Mouse (Mus musculus): Measurements from ENCODE around the gene Vash2. TPM values are rescaled to one million over a fixed set of nuclear protein-coding genes. Genes with fewer than 3 reads are reported as not detected.
"Not testable (repeated sequence)": the region's sequence is repeated elsewhere in the genome, so short reads cannot be mapped to it uniquely, and the experiment has no call there.

Vash2 gene
- total RNA-seq, 2 experiments from 2014 or later = 1.8 to 1.9 TPM

GRCm38 (mm10) chr1:190929010-190929695 lies 49.9 kb downstream of the Vash2 start:
- peak; percentile 45 to 65 for DNase-seq (ENCODE audit: low spot score in 2 of 2)

GRCm38 (mm10) chr1:190928370-190929009 lies 50.6 kb downstream of the Vash2 start:
- intact Hi-C loops (cut with DNase I) = no loop called here
- peak; percentile 98 to 99 for DNase-seq (ENCODE audit: low spot score in 2 of 2)

More at GRCm38 (mm10) chr1:190929010-190929695, 49.9 kb downstream of the Vash2 start:
- intact Hi-C loops (cut with DNase I) = no loop called here

GRCm38 (mm10) chr1:190927751-190928369 lies 51.2 kb downstream of the Vash2 start:
- intact Hi-C loops (cut with DNase I) = no loop called here
- no peak for DNase-seq (ENCODE audit: low spot score in 2 of 2)

GRCm38 (mm10) chr1:190927311-190927710 lies 51.8 kb downstream of the Vash2 start:
- DNase-seq (ENCODE audit: low spot score in 2 of 2) = no peak
- intact Hi-C loops (cut with DNase I) = no loop called here

- intact Hi-C loops (cut with DNase I); DNase-seq (ENCODE audit: low spot score in 2 of 2): not testable (repeated sequence)
Observed at GRCm38 (mm10) chr1:190924812-190925211, 54.3 kb downstream of the Vash2 start, which contains the start of gene Angel2. Gene Angel2, plus strand, starts transcription at chr1:190925112.

- no peak for DNase-seq (ENCODE audit: low spot score in 2 of 2)
- intact Hi-C loops (cut with DNase I) = no loop called here
Observed at GRCm38 (mm10) chr1:190919725-190920469, 59.2 kb downstream of the Vash2 start.

GRCm38 (mm10) chr1:190918938-190919337 lies 60.2 kb downstream of the Vash2 start:
- intact Hi-C loops (cut with DNase I) = no loop called here
- DNase-seq (ENCODE audit: low spot score in 2 of 2) = peak; percentile 61 to 92

- intact Hi-C loops (cut with DNase I) = no loop called here
- DNase-seq (ENCODE audit: low spot score in 2 of 2) = no peak
Observed at GRCm38 (mm10) chr1:190912623-190913022, 66.5 kb downstream of the Vash2 start.

GRCm38 (mm10) chr1:190911415-190912123 lies 67.5 kb downstream of the Vash2 start, which contains the start of gene Rps6kc1:
Gene Rps6kc1, minus strand, starts transcription at chr1:190911770.
- intact Hi-C loops (cut with DNase I) = no loop called here
- DNase-seq (ENCODE audit: low spot score in 2 of 2) = peak; percentile 83 to 90

- DNase-seq (ENCODE audit: low spot score in 2 of 2) = peak; percentile 46 to 62
- intact Hi-C loops (cut with DNase I) = no loop called here
Observed at GRCm38 (mm10) chr1:190910836-190911235, 68.3 kb downstream of the Vash2 start.

- no peak for DNase-seq (ENCODE audit: low spot score in 2 of 2)
- intact Hi-C loops (cut with DNase I) = no loop called here
Observed at GRCm38 (mm10) chr1:190904714-190905113, 74.4 kb downstream of the Vash2 start.

- no peak for DNase-seq (ENCODE audit: low spot score in 2 of 2)
- intact Hi-C loops (cut with DNase I) = no loop called here
Observed at GRCm38 (mm10) chr1:190904136-190904535, 75.0 kb downstream of the Vash2 start.

- intact Hi-C loops (cut with DNase I) = no loop called here
- DNase-seq (ENCODE audit: low spot score in 2 of 2) = no peak
Observed at GRCm38 (mm10) chr1:190901082-190901481, 78.0 kb downstream of the Vash2 start.

GRCm38 (mm10) chr1:190898899-190899575 lies 80.1 kb downstream of the Vash2 start:
- intact Hi-C loops (cut with DNase I) = no loop called here

GRCm38 (mm10) chr1:190898186-190898585 lies 80.9 kb downstream of the Vash2 start:
- no peak for DNase-seq (ENCODE audit: low spot score in 2 of 2)
- intact Hi-C loops (cut with DNase I) = no loop called here

More at GRCm38 (mm10) chr1:190898899-190899575, 80.1 kb downstream of the Vash2 start:
- no peak for DNase-seq (ENCODE audit: low spot score in 2 of 2)
